Mouse (Mus musculus) small intestine, adult 2 months (tissue): ENCODE data around the gene Hba-a1.
A peak's percentile ranks its signal among the peaks of the same experiment; 100 is the strongest.

Experiments
- CTCF ChIP-seq: fragments of 200-500 bp; IDR thresholded peaks from 2 replicates; pipeline ENCODE4 v1.5.1; 2012; ENCODE audit warnings: low read depth, mild to moderate bottlenecking, control low read depth, inconsistent platforms, low read length, moderate library complexity, mixed read lengths; ENCODE audit not compliant: insufficient replicate concordance, insufficient read length; ENCODE audit errors: extremely low read depth
- POLR2A ChIP-seq: fragments of 200-500 bp; IDR thresholded peaks from 2 replicates; pipeline ENCODE4 v1.6.1; 2012; ENCODE audit warnings: low read depth, mild to moderate bottlenecking, control low read depth, inconsistent platforms, low read length, moderate library complexity

- peak; percentile 93 for TF ChIP-seq CTCF
- TF ChIP-seq POLR2A = no peak
Observed at GRCm38 (mm10) chr11:32238093-32238860, 45.0 kb upstream of the Hba-a1 start.
